Mouse (Mus musculus): Measurements from ENCODE around the gene Rgs7. TPM values are rescaled to one million over a fixed set of nuclear protein-coding genes. Genes with fewer than 3 reads are reported as not detected.

Gene Rgs7
- polyA plus RNA-seq, 1 experiment from 2014 or later: 33.8 TPM

DNA sequence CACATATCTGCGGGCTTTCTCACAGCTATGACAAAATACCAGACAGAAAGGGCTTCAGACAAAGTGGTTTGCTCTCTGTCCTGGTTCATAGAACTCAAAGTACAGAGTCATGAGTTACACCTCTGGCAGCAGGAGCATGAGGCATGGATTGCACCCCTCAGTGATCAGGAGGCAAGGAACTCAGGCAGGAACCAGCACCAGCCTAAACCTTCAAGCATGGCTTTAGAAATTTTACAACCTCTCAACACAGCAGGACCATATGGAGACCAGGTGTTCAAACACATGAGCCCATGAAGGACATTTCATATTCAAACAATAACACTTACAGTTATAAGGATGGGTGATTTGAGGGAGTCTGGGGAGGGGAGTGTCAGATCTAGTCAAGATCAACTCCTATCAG is 49.4 kb downstream of the Rgs7 start:
- no peak overlapping the region for H3K4me3 ChIP-seq (replicated peaks; ENCODE audit: low read depth, low read length)
- DNase-seq (no peak), ATAC-seq (ENCODE audit: low FRiP score, low TSS enrichment) (no peak)
- no peak overlapping the region for H3K27ac ChIP-seq (replicated peaks; ENCODE audit: low read depth, low read length)
- no peaks in the 10 kb centered on the region for H3K4me1 ChIP-seq (ENCODE audit: control insufficient read depth, insufficient read depth, low read length)
- H3K9ac ChIP-seq (replicated peaks; ENCODE audit: low read length): no peak overlapping the region
- no peak overlapping the region for H3K4me2 ChIP-seq (ENCODE audit: low read length)
- no peaks in the 10 kb centered on the region for H3K36me3 ChIP-seq (ENCODE audit: control insufficient read depth, insufficient read depth, low read length)
- H3K27me3 ChIP-seq (ENCODE audit: control insufficient read depth, insufficient read depth, low read length): no peaks in the 10 kb centered on the region
- no peaks in the 10 kb centered on the region for H3K9me3 ChIP-seq (ENCODE audit: control insufficient read depth, low read length)
- 95% methylated on average over 1 of the region's 1 CpGs for WGBS

DNA sequence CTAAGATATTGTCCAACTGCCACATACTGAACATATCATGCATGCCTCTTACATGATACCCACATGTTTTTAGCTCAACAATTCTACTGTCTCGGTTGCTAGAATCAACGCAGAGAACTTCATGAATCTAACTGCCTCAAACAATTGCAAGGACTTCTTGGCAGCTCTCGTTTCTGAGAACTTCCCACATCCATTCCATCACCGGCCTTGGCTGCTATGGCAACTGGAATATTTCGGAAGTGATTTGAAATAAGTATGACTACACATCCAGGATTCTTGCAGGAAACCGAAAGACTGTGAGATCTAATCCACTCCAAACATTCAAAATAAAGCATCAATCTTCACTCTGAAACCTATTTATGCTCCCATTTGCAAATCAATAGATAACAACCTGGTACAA is 50.3 kb downstream of the Rgs7 start:
- Histone ChIP-seq H3K4me2 (ENCODE audit: low read length) (no peak overlapping the region), H3K9ac (replicated peaks; ENCODE audit: low read length) (no peak overlapping the region), H3K9me3 (ENCODE audit: control insufficient read depth, low read length) (no peaks in the 10 kb centered on the region), H3K36me3 (ENCODE audit: control insufficient read depth, insufficient read depth, low read length) (no peaks in the 10 kb centered on the region), H3K4me1 (ENCODE audit: control insufficient read depth, insufficient read depth, low read length) (no peaks in the 10 kb centered on the region), H3K27me3 (ENCODE audit: control insufficient read depth, insufficient read depth, low read length) (no peaks in the 10 kb centered on the region), H3K27ac (replicated peaks; ENCODE audit: low read depth, low read length) (no peak overlapping the region), H3K4me3 (replicated peaks; ENCODE audit: low read depth, low read length) (no peak overlapping the region)
- DNase-seq (no peak), ATAC-seq (ENCODE audit: low FRiP score, low TSS enrichment) (no peak)
- 89% methylated on average over 6 of the region's 6 CpGs for WGBS

DNA sequence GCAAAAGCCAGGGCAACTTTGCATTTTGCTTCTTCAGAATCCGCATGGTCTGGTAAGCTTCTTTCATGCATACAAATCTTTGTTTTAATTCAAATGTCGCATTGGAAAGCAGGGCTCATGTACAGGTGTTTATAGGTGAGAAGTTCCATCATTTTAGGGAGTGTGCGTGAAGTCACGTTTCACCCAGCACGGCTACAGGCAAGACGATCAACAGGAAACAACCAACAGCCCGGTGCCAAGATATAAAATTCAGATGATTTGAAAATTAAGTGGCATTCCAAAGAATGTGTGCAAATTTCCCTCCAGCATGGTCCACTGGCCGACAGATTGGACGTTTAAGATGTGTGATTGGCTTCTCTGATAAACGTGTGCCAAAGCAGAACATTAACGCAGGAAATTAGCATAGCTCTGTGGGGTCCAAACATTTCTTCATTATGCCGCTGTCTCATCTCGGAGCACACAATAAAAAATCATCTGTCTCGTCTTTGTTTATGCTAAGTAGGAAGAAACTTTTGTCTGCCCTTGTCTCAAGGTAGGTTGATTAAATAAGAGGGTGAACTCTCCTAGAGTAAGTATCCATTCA is 58.6 kb downstream of the Rgs7 start:
- no peak overlapping the region for H3K4me2 ChIP-seq (ENCODE audit: low read length)
- no peaks in the 10 kb centered on the region for H3K36me3 ChIP-seq (ENCODE audit: control insufficient read depth, insufficient read depth, low read length)
- no peaks in the 10 kb centered on the region for H3K27me3 ChIP-seq (ENCODE audit: control insufficient read depth, insufficient read depth, low read length)
- ATAC-seq (ENCODE audit: low FRiP score, low TSS enrichment) (no peak), DNase-seq (no peak)
- no peak overlapping the region for H3K9ac ChIP-seq (replicated peaks; ENCODE audit: low read length)
- no peaks in the 10 kb centered on the region for H3K9me3 ChIP-seq (ENCODE audit: control insufficient read depth, low read length)
- no peak overlapping the region for H3K27ac ChIP-seq (replicated peaks; ENCODE audit: low read depth, low read length)
- H3K4me3 ChIP-seq (replicated peaks; ENCODE audit: low read depth, low read length): no peak overlapping the region
- no peaks in the 10 kb centered on the region for H3K4me1 ChIP-seq (ENCODE audit: control insufficient read depth, insufficient read depth, low read length)
- 72% methylated on average over 14 of the region's 14 CpGs for WGBS

DNA sequence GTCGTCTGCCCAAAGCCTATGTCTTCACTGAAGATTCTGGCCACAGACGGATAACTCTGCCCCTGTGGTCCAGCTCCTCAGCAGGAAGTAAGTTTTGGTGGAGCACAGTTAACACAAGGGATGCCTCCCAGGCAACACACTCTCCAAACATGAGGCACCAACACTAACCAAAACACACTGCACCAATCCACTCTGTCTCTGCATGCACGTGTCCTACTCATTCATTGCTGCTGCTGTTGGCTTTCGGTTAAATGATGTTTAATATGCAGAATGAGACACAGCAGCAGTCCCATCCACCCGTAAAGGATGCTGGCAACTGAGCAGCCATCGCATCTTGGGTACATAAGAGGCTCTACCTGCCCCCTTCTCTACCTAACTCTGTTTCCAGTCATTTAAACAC is 59.2 kb downstream of the Rgs7 start:
- H3K36me3 ChIP-seq (ENCODE audit: control insufficient read depth, insufficient read depth, low read length): no peaks in the 10 kb centered on the region
- no peak overlapping the region for H3K27ac ChIP-seq (replicated peaks; ENCODE audit: low read depth, low read length)
- ATAC-seq (ENCODE audit: low FRiP score, low TSS enrichment): no peak
- no peak overlapping the region for H3K4me2 ChIP-seq (ENCODE audit: low read length)
- H3K9me3 ChIP-seq (ENCODE audit: control insufficient read depth, low read length): no peaks in the 10 kb centered on the region
- no peak for DNase-seq
- no peaks in the 10 kb centered on the region for H3K4me1 ChIP-seq (ENCODE audit: control insufficient read depth, insufficient read depth, low read length)
- H3K9ac ChIP-seq (replicated peaks; ENCODE audit: low read length): no peak overlapping the region
- no peak overlapping the region for H3K4me3 ChIP-seq (replicated peaks; ENCODE audit: low read depth, low read length)
- 73% methylated on average over 6 of the region's 6 CpGs for WGBS
- no peaks in the 10 kb centered on the region for H3K27me3 ChIP-seq (ENCODE audit: control insufficient read depth, insufficient read depth, low read length)

DNA sequence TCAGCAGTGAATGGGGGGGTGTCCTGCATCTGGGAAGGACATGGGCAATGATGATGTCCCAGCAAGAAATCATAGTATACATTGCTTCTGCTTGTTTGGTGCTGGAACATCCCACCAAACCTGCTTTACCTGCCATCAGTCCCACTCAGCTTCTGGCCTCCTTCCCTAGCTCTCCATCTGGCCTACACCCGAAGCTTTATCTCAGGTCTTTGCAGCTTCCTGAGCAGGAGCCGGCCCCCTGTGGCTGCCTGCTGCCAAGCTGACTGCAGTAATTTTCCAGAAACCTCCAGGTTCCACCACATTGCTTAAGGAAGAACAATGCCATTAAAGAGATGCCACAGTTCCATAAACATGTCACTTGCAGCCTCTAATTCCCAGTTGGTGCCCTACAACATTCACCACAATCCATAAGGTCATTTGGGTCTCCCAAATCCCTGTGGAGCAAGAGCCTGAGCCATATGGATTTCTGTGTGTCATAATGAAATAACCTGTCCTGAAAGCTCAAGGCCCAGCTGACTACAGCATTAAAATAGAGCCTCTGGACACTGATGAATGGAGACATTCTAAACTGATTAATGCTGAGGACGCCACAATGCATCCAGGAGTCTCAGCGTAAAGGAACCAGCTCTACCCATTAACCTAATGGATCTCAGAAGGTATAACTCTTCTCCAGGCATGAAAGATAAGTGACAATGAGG is 60.8 kb downstream of the Rgs7 start:
- Histone ChIP-seq H3K4me2 (ENCODE audit: low read length) (no peak overlapping the region), H3K36me3 (ENCODE audit: control insufficient read depth, insufficient read depth, low read length) (no peaks in the 10 kb centered on the region), H3K27ac (replicated peaks; ENCODE audit: low read depth, low read length) (no peak overlapping the region), H3K9me3 (ENCODE audit: control insufficient read depth, low read length) (no peaks in the 10 kb centered on the region), H3K4me3 (replicated peaks; ENCODE audit: low read depth, low read length) (no peak overlapping the region), H3K4me1 (ENCODE audit: control insufficient read depth, insufficient read depth, low read length) (0 out of 2 replicates have a peak, but pooled peaks cover 2% of the 10 kb centered on the region), H3K9ac (replicated peaks; ENCODE audit: low read length) (no peak overlapping the region), H3K27me3 (ENCODE audit: control insufficient read depth, insufficient read depth, low read length) (no peaks in the 10 kb centered on the region)
- ATAC-seq (ENCODE audit: low FRiP score, low TSS enrichment): no peak
- 66% methylated on average over 4 of the region's 4 CpGs for WGBS
- DNase-seq: no peak

DNA sequence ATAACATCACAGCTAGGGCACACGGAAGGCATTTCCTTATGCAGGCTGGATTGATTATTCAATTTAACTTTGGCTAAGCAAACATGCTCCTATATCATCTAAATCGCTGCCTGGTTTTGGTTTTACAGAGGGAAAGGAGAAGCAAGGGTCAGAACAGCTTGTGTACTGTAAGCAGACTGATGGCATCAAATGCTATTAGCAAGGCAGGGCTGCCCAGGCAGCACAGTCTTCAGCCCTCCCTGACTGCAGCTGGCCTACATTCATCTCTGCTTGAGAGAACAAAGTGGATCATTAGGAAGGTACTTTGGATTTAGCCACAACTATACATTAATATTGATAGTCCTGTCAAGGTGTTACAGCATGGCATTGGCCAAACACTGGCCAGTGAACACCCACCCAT is 65.2 kb downstream of the Rgs7 start:
- Histone ChIP-seq H3K27me3 (ENCODE audit: control insufficient read depth, insufficient read depth, low read length) (no peaks in the 10 kb centered on the region), H3K4me3 (replicated peaks; ENCODE audit: low read depth, low read length) (no peak overlapping the region), H3K36me3 (ENCODE audit: control insufficient read depth, insufficient read depth, low read length) (no peaks in the 10 kb centered on the region), H3K27ac (replicated peaks; ENCODE audit: low read depth, low read length) (no peak overlapping the region), H3K9me3 (ENCODE audit: control insufficient read depth, low read length) (no peaks in the 10 kb centered on the region), H3K4me1 (ENCODE audit: control insufficient read depth, insufficient read depth, low read length) (0 out of 2 replicates have a peak, but pooled peaks cover 4% of the 10 kb centered on the region), H3K9ac (replicated peaks; ENCODE audit: low read length) (no peak overlapping the region), H3K4me2 (ENCODE audit: low read length) (no peak overlapping the region)
- 75% methylated on average over 2 of the region's 2 CpGs for WGBS
- DNase-seq (no peak), ATAC-seq (ENCODE audit: low FRiP score, low TSS enrichment) (no peak)

DNA sequence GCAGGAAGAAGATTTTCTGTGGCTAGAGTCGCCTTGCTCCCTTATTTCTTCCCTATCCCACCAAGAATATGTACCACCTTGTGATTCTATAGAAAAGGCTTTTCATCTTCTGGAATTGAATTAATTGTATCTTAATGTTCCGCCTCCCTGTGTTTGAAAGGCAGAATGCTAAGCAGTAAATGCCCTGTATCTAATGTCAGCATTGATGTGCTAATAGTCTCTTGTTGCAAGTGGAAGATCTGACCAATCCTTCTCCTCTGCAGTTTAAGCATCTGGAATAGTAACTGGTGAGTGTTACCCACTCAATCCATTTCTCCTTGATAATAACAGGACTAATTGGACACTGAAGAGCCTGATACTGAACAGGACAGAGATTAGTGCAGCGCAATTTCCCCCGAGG is 65.9 kb downstream of the Rgs7 start:
- no peaks in the 10 kb centered on the region for H3K36me3 ChIP-seq (ENCODE audit: control insufficient read depth, insufficient read depth, low read length)
- no peak overlapping the region for H3K27ac ChIP-seq (replicated peaks; ENCODE audit: low read depth, low read length)
- WGBS: 25% methylated on average over 4 of the region's 4 CpGs
- ATAC-seq (ENCODE audit: low FRiP score, low TSS enrichment) (no peak), DNase-seq (no peak)
- no peaks in the 10 kb centered on the region for H3K27me3 ChIP-seq (ENCODE audit: control insufficient read depth, insufficient read depth, low read length)
- no peak overlapping the region for H3K9ac ChIP-seq (replicated peaks; ENCODE audit: low read length)
- H3K4me1 ChIP-seq (ENCODE audit: control insufficient read depth, insufficient read depth, low read length): 0 out of 2 replicates have a peak, but pooled peaks cover 4% of the 10 kb centered on the region
- H3K4me3 ChIP-seq (replicated peaks; ENCODE audit: low read depth, low read length): no peak overlapping the region
- no peaks in the 10 kb centered on the region for H3K9me3 ChIP-seq (ENCODE audit: control insufficient read depth, low read length)
- no peak overlapping the region for H3K4me2 ChIP-seq (ENCODE audit: low read length)

DNA sequence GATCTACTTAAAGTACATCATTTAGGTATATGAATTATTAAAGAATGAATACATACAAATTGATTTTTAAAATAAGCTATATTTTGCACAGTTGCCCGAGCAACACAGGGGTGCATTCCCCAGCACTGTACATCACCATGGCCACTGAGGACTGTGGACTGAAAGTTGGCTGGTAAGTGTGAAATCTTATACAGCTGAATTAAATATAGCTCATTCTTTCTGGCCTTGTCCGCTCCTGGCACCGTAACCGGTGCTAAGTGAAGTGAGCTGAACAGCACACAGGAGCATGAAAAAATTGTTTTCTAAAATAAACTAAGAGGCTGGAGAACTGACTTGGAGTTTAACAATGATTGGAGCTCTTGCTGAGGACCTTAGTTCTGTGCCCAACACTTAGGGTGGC is 71.4 kb downstream of the Rgs7 start:
- 91% methylated on average over 4 of the region's 4 CpGs for WGBS
- Histone ChIP-seq H3K4me2 (ENCODE audit: low read length) (no peak overlapping the region), H3K27ac (replicated peaks; ENCODE audit: low read depth, low read length) (no peak overlapping the region), H3K27me3 (ENCODE audit: control insufficient read depth, insufficient read depth, low read length) (no peaks in the 10 kb centered on the region), H3K4me3 (replicated peaks; ENCODE audit: low read depth, low read length) (no peak overlapping the region), H3K36me3 (ENCODE audit: control insufficient read depth, insufficient read depth, low read length) (no peaks in the 10 kb centered on the region), H3K9ac (replicated peaks; ENCODE audit: low read length) (no peak overlapping the region), H3K4me1 (ENCODE audit: control insufficient read depth, insufficient read depth, low read length) (no peaks in the 10 kb centered on the region), H3K9me3 (ENCODE audit: control insufficient read depth, low read length) (no peaks in the 10 kb centered on the region)
- DNase-seq: no peak
- ATAC-seq (ENCODE audit: low FRiP score, low TSS enrichment): peak; percentile 48; the same call in 1 of the 2 replicates

DNA sequence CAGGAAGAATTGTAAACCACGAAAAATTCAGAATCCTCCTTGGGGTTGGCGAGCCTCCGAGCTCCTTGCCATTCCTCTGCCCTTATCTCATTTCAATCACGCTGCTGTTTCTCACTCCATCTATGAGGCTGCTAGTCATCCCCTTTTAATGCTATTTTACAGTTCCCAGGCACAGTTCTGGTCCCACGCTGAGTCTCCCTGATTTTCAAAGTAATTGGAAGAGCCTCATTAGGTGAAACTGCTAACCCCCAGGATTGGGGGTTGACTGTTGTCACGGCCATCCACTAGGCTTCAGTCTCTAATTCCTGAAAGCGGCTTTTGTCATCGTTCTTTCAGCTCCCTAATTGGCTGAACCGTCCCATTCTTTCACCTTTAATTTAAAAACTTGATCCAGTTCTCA is 76.6 kb downstream of the Rgs7 start:
- H3K27ac ChIP-seq (replicated peaks; ENCODE audit: low read depth, low read length): no peak overlapping the region
- H3K4me1 ChIP-seq (ENCODE audit: control insufficient read depth, insufficient read depth, low read length): 0 out of 2 replicates have a peak, but pooled peaks cover 2% of the 10 kb centered on the region
- peak; percentile 19 for DNase-seq
- H3K4me3 ChIP-seq (replicated peaks; ENCODE audit: low read depth, low read length): no peak overlapping the region
- no peak overlapping the region for H3K9ac ChIP-seq (replicated peaks; ENCODE audit: low read length)
- ATAC-seq (ENCODE audit: low FRiP score, low TSS enrichment): 0 out of 2 replicates have a peak, but pooled peaks have one; percentile 34
- H3K27me3 ChIP-seq (ENCODE audit: control insufficient read depth, insufficient read depth, low read length): no peaks in the 10 kb centered on the region
- H3K36me3 ChIP-seq (ENCODE audit: control insufficient read depth, insufficient read depth, low read length): no peaks in the 10 kb centered on the region
- H3K9me3 ChIP-seq (ENCODE audit: control insufficient read depth, low read length): no peaks in the 10 kb centered on the region
- 42% methylated on average over 9 of the region's 9 CpGs for WGBS
- H3K4me2 ChIP-seq (ENCODE audit: low read length): no peak overlapping the region

Data from midbrain, embryonic 14.5 days (tissue).